Comparison of ENCODE assay signal across 18 mouse cellular contexts in the genomic region with DNA sequence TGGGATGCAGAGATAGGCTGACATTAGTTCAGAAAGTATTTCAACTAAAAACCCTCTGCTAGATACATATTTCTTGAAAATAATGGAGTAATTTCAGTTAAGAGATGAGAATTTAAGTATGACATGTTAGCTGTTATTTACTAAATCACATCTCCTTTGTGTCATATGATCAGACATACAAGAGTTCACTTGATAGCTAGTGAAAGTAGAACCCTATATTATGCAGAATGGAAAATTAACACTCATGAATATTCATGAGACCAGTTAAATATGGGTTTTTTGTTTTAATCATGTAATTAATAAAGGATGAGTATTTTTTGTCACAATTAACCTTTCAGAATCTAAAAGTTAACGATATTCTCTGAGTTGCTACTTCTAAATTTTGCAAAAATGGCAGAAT.
"Had no signal": no experiment of that assay in that cellular context is flagged by ENCODE, and none has a peak within 500 bp of the region (broad histone marks: within the 10 kb centered on the region; RNA-seq: fewer than 3 reads in every experiment).

No protein-coding gene starts in this region.

- H3K4me2 ChIP-seq: lung, embryonic 14.5 days; midbrain, embryonic 12.5 days; neural tube, embryonic 13.5 days; neural tube, embryonic 15.5 days had no signal

- H3K4me3 ChIP-seq: midbrain, embryonic 10.5 days; midbrain, embryonic 12.5 days; myocyte; neural tube, embryonic 13.5 days; neural tube, embryonic 15.5 days had no signal

- ATAC-seq: midbrain, embryonic 16.5 days had no signal

- H3K9me3 ChIP-seq: midbrain, embryonic 10.5 days; midbrain, embryonic 12.5 days; neural tube, embryonic 13.5 days; neural tube, embryonic 15.5 days had no signal

- H3K27ac ChIP-seq: midbrain, embryonic 10.5 days; midbrain, embryonic 12.5 days; neural tube, embryonic 13.5 days; neural tube, embryonic 15.5 days had no signal

- H3K9ac ChIP-seq: lung, embryonic 14.5 days; midbrain, embryonic 12.5 days; neural tube, embryonic 13.5 days; neural tube, embryonic 15.5 days had no signal

- H3K36me3 ChIP-seq: midbrain, embryonic 10.5 days; midbrain, embryonic 12.5 days; neural tube, embryonic 13.5 days; neural tube, embryonic 15.5 days had no signal

- H3K4me1 ChIP-seq: midbrain, embryonic 10.5 days; midbrain, embryonic 12.5 days; neural tube, embryonic 13.5 days; neural tube, embryonic 15.5 days had no signal

- H3K27me3 ChIP-seq: midbrain, embryonic 12.5 days; neural tube, embryonic 13.5 days; neural tube, embryonic 15.5 days had no signal

- DNase-seq: lung, embryonic 14.5 days; lung, postnatal 10 days; lung, postnatal 4 days; midbrain, embryonic 14.5 days; retina, postnatal 1 day; right cerebral cortex, adult 18-20 months; right cerebral cortex, postnatal 25 days; right cerebral cortex, postnatal 4 days; spleen, adult 18-20 months; thymus, adult 18-20 months; thymus, postnatal 14 days; thymus, postnatal 36 days had no signal
